Mouse (Mus musculus): Measurements from ENCODE around the gene Met. TPM values are rescaled to one million over a fixed set of nuclear protein-coding genes. Genes with fewer than 3 reads are reported as not detected.

The Met gene
- polyA plus RNA-seq, 1 experiment from 2014 or later, result 6.7 TPM

GRCm38 (mm10) chr6:17468993-17469392 is 5.4 kb downstream of the Met start:
- Histone ChIP-seq H3K4me3 (ENCODE audit: low read depth, low read length) (no peak overlapping the region), H3K27ac (ENCODE audit: low read depth, low read length) (no peak overlapping the region), H3K9me3 (ENCODE audit: control insufficient read depth) (no peaks in the 10 kb centered on the region), H3K4me1 (replicated peaks; ENCODE audit: control insufficient read depth, insufficient read depth, low read length) (no peaks in the 10 kb centered on the region), H3K27me3 (replicated peaks; ENCODE audit: control insufficient read depth, insufficient read depth, low read length) (no peaks in the 10 kb centered on the region), H3K9ac (ENCODE audit: low read depth, low read length) (no peak overlapping the region), H3K36me3 (ENCODE audit: control insufficient read depth, insufficient read depth) (no peaks in the 10 kb centered on the region), H3K4me2 (replicated peaks; ENCODE audit: low read depth) (no peak overlapping the region)
- TF ChIP-seq CTCF (IDR thresholded peaks at IDR 0.05; ENCODE audit: low read depth), result no peak
- no peak for ATAC-seq
- 80% methylated on average over 5 of the region's 5 CpGs for WGBS

- no peak for ATAC-seq
- Histone ChIP-seq H3K9ac (ENCODE audit: low read depth, low read length) (no peak overlapping the region), H3K4me2 (replicated peaks; ENCODE audit: low read depth) (no peak overlapping the region), H3K27me3 (replicated peaks; ENCODE audit: control insufficient read depth, insufficient read depth, low read length) (no peaks in the 10 kb centered on the region), H3K36me3 (ENCODE audit: control insufficient read depth, insufficient read depth) (no peaks in the 10 kb centered on the region), H3K4me3 (ENCODE audit: low read depth, low read length) (no peak overlapping the region), H3K9me3 (ENCODE audit: control insufficient read depth) (no peaks in the 10 kb centered on the region), H3K27ac (ENCODE audit: low read depth, low read length) (no peak overlapping the region), H3K4me1 (replicated peaks; ENCODE audit: control insufficient read depth, insufficient read depth, low read length) (no peaks in the 10 kb centered on the region)
- 89% methylated on average over 3 of the region's 3 CpGs for WGBS
- TF ChIP-seq CTCF (IDR thresholded peaks at IDR 0.05; ENCODE audit: low read depth), result no peak
These were observed 9.5 kb downstream of the Met start for GRCm38 (mm10) chr6:17473128-17473527.

DNA sequence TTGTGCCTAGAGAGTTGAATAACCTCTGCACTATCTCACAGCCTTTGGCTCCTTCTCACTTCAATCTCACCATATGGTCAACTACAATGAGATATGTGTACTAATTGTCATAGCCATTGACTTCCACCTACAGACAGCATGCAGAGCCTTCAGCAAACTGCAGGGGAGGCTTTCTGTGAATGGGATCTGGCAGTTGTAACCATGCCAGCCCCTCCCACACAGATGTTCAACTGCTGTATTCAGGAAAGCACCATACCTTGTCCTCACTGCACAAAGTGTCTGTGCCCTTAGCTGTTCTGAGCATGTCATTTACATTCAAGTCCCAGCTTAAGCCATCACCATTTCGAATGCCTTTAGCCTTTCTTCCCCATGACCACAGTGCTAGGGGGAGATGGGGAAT is 14.2 kb downstream of the Met start:
- no peaks in the 10 kb centered on the region for H3K27me3 ChIP-seq (replicated peaks; ENCODE audit: control insufficient read depth, insufficient read depth, low read length)
- H3K4me1 ChIP-seq (replicated peaks; ENCODE audit: control insufficient read depth, insufficient read depth, low read length), result no peaks in the 10 kb centered on the region
- no peak overlapping the region for H3K27ac ChIP-seq (ENCODE audit: low read depth, low read length)
- 86% methylated on average over 1 of the region's 1 CpGs for WGBS
- no peak overlapping the region for H3K9ac ChIP-seq (ENCODE audit: low read depth, low read length)
- 0 out of 2 replicates have a peak, but pooled peaks have one; percentile 13 for TF ChIP-seq CTCF (IDR thresholded peaks at IDR 0.05; ENCODE audit: low read depth)
- no peak overlapping the region for H3K4me2 ChIP-seq (replicated peaks; ENCODE audit: low read depth)
- no peaks in the 10 kb centered on the region for H3K36me3 ChIP-seq (ENCODE audit: control insufficient read depth, insufficient read depth)
- no peak for ATAC-seq
- no peaks in the 10 kb centered on the region for H3K9me3 ChIP-seq (ENCODE audit: control insufficient read depth)
- no peak overlapping the region for H3K4me3 ChIP-seq (ENCODE audit: low read depth, low read length)

DNA sequence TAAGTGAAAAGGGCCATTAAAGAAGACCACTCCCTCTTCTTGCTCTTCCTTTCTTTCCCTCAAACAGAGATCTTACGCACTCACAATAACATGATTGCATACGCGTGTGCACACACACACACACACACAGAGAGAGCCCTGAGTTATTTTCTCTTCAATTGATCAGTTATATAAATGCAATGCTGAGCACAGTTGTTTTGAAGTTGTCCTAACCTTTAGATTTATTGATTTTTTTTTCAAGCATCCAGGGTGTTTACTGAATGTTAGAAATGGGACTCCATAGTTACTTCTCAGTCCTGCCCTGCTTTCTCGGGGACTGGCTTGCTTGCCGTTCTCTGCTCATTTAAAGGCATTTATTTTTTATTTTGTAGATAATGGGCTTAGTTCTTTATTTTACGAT is 14.7 kb downstream of the Met start:
- 89% methylated on average over 6 of the region's 6 CpGs for WGBS
- TF ChIP-seq CTCF (IDR thresholded peaks at IDR 0.05; ENCODE audit: low read depth), result no peak
- H3K9ac ChIP-seq (ENCODE audit: low read depth, low read length), result no peak overlapping the region
- no peak overlapping the region for H3K4me3 ChIP-seq (ENCODE audit: low read depth, low read length)
- no peak overlapping the region for H3K4me2 ChIP-seq (replicated peaks; ENCODE audit: low read depth)
- H3K36me3 ChIP-seq (ENCODE audit: control insufficient read depth, insufficient read depth), result no peaks in the 10 kb centered on the region
- ATAC-seq, result no peak
- H3K27ac ChIP-seq (ENCODE audit: low read depth, low read length), result no peak overlapping the region
- H3K9me3 ChIP-seq (ENCODE audit: control insufficient read depth), result no peaks in the 10 kb centered on the region
- no peaks in the 10 kb centered on the region for H3K4me1 ChIP-seq (replicated peaks; ENCODE audit: control insufficient read depth, insufficient read depth, low read length)
- no peaks in the 10 kb centered on the region for H3K27me3 ChIP-seq (replicated peaks; ENCODE audit: control insufficient read depth, insufficient read depth, low read length)

DNA sequence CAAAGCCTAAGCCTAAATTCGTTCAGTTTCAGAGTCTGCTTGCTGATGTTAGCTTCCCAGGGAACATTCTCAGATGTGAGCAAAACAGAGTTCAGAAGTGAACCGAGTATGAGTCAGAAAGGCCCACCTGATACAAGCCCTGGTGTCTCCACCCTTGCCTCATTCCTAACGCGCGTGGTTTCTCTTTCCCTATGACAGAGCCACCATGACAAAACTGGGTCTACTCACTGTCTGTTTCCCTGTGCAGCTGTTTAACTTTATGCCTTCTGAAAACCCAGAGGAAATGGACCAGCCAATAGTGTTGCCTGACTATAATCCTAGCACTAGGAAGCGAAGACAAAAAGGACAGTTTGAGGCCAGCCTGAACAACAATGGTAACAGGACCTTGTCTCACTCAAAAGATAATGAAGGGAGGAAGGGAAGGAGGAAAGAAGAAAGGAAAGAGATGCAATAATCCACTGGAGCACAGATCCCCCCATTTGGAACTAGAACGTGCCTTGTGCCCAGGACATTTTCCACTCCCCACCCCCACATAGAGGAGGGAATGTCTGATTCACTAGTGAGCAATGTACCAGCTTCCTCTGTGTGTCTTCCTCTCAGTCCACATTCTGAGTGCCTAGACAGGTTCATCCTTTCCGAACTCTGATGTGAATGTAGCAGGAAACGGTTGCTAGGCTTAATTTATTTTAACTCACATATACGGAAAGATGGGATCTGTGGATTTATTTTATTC is 15.4 kb downstream of the Met start:
- no peaks in the 10 kb centered on the region for H3K27me3 ChIP-seq (replicated peaks; ENCODE audit: control insufficient read depth, insufficient read depth, low read length)
- no peak for TF ChIP-seq CTCF (IDR thresholded peaks at IDR 0.05; ENCODE audit: low read depth)
- no peak overlapping the region for H3K4me3 ChIP-seq (ENCODE audit: low read depth, low read length)
- H3K27ac ChIP-seq (ENCODE audit: low read depth, low read length), result no peak overlapping the region
- H3K36me3 ChIP-seq (ENCODE audit: control insufficient read depth, insufficient read depth), result no peaks in the 10 kb centered on the region
- H3K9me3 ChIP-seq (ENCODE audit: control insufficient read depth), result no peaks in the 10 kb centered on the region
- WGBS, result 73% methylated on average over 10 of the region's 10 CpGs
- no peaks in the 10 kb centered on the region for H3K4me1 ChIP-seq (replicated peaks; ENCODE audit: control insufficient read depth, insufficient read depth, low read length)
- no peak for ATAC-seq
- no peak overlapping the region for H3K9ac ChIP-seq (ENCODE audit: low read depth, low read length)
- no peak overlapping the region for H3K4me2 ChIP-seq (replicated peaks; ENCODE audit: low read depth)

GRCm38 (mm10) chr6:17481068-17481467 is 17.5 kb downstream of the Met start:
- 56% methylated on average over 4 of the region's 4 CpGs for WGBS
- Histone ChIP-seq H3K4me3 (ENCODE audit: low read depth, low read length) (no peak overlapping the region), H3K9ac (ENCODE audit: low read depth, low read length) (no peak overlapping the region), H3K4me1 (replicated peaks; ENCODE audit: control insufficient read depth, insufficient read depth, low read length) (no peaks in the 10 kb centered on the region), H3K4me2 (replicated peaks; ENCODE audit: low read depth) (no peak overlapping the region), H3K27ac (ENCODE audit: low read depth, low read length) (no peak overlapping the region), H3K36me3 (ENCODE audit: control insufficient read depth, insufficient read depth) (no peaks in the 10 kb centered on the region), H3K9me3 (ENCODE audit: control insufficient read depth) (no peaks in the 10 kb centered on the region), H3K27me3 (replicated peaks; ENCODE audit: control insufficient read depth, insufficient read depth, low read length) (no peaks in the 10 kb centered on the region)
- no peak for ATAC-seq
- TF ChIP-seq CTCF (IDR thresholded peaks at IDR 0.05; ENCODE audit: low read depth), result no peak

Measured in intestine, postnatal 0 days (tissue).